In genomic region chr7:127614891-127615843, GRCm38 (mm10) we compare ENCODE assay signal across 8 mouse cellular contexts. TPM values are rescaled to one million over a fixed set of nuclear protein-coding genes. Genes with fewer than 3 reads are reported as not detected.
DNase-seq lines count a peak whose midpoint lies in the region; ATAC-seq and TF ChIP-seq lines count a peak whose summit lies in the region.

TSS of gene Zfp629 (minus strand) at chr7:127615797.

- H3K27ac ChIP-seq in hindbrain, embryonic 11.5 days (ENCODE audit: low read depth, low read length) = peak within 1 kb of the TSS; percentile 81
- H3K27ac ChIP-seq in lung, postnatal 0 days (ENCODE audit: low read length) = peak within 1 kb of the TSS; percentile 89

- peak within 1 kb of the TSS; percentile 99 for H3K4me3 ChIP-seq in hindbrain, embryonic 11.5 days (ENCODE audit: low read depth, low read length)
- H3K4me3 ChIP-seq in lung, postnatal 0 days (ENCODE audit: low read depth, low read length) = peak within 1 kb of the TSS; percentile 96

- WGBS in hindbrain, embryonic 11.5 days = 0% methylated on average over 30 of the region's 50 CpGs
- WGBS in lung, postnatal 0 days = 0% methylated on average over 37 of the region's 50 CpGs

- 0 out of 2 replicates have a peak, but pooled peaks have one; percentile 18 for TF ChIP-seq EP300 in lung, postnatal 0 days (IDR thresholded peaks at IDR 0.05)

- H3K4me2 ChIP-seq in hindbrain, embryonic 11.5 days (replicated peaks; ENCODE audit: low read depth, low read length) = peak within 1 kb of the TSS; percentile 74
- peak within 1 kb of the TSS; percentile 86 for H3K4me2 ChIP-seq in lung, postnatal 0 days (replicated peaks; ENCODE audit: low read depth, low read length)

- H3K9ac ChIP-seq in hindbrain, embryonic 11.5 days (ENCODE audit: low read depth, low read length) = peak within 1 kb of the TSS; percentile 97
- H3K9ac ChIP-seq in lung, postnatal 0 days (replicated peaks; ENCODE audit: low read depth) = peak within 1 kb of the TSS; percentile 95

- H3K36me3 ChIP-seq in hindbrain, embryonic 11.5 days (ENCODE audit: control insufficient read depth, insufficient read depth, low read length) = peaks cover 23% of the 10 kb centered on the region
- H3K36me3 ChIP-seq in lung, postnatal 0 days (ENCODE audit: insufficient read depth, low read length) = peaks cover 24% of the 10 kb centered on the region; the same call in 1 of the 2 replicates

- DNase-seq in MN1 (ENCODE audit: low spot score) = peak; percentile 90
- DNase-seq in cerebellum, adult 8-10 months = peak; percentile 76
- peak; percentile 81 to 82 for DNase-seq in frontal cortex, postnatal 10 days (ENCODE audit: low spot score in 2 of 2)
- DNase-seq in hindbrain, embryonic 11.5 days (ENCODE audit: low spot score) = peak; percentile 95
- peak; percentile 85 for DNase-seq in layer of hippocampus, postnatal 10 days (ENCODE audit: low spot score in 2 of 2)
- peak; percentile 89 for DNase-seq in lung, postnatal 0 days (ENCODE audit: low spot score)
- peak; percentile 72 for DNase-seq in ovary, postnatal 36 days (ENCODE audit: low spot score)
- DNase-seq in urinary bladder, adult 2 months (ENCODE audit: low spot score) = peak; percentile 59

- H3K4me1 ChIP-seq in hindbrain, embryonic 11.5 days (replicated peaks; ENCODE audit: control insufficient read depth, insufficient read depth, low read length) = peaks cover 6% of the 10 kb centered on the region; the same call in 1 of the 2 replicates
- peaks cover 3% of the 10 kb centered on the region; the same call in 1 of the 2 replicates for H3K4me1 ChIP-seq in lung, postnatal 0 days (ENCODE audit: insufficient read depth, low read depth, low read length)

- peak; percentile 94 for ATAC-seq in hindbrain, embryonic 11.5 days (ENCODE audit: low FRiP score)
- ATAC-seq in lung, postnatal 0 days = peak; percentile 93

- no peak for TF ChIP-seq CTCF in lung, postnatal 0 days (IDR thresholded peaks at IDR 0.05)

- no peaks in the 10 kb centered on the region for H3K27me3 ChIP-seq in hindbrain, embryonic 11.5 days (ENCODE audit: control insufficient read depth, insufficient read depth, low read length)
- H3K27me3 ChIP-seq in lung, postnatal 0 days (replicated peaks; ENCODE audit: insufficient read depth, low read length) = no peaks in the 10 kb centered on the region

- H3K9me3 ChIP-seq in hindbrain, embryonic 11.5 days (ENCODE audit: control insufficient read depth, low read length) = no peaks in the 10 kb centered on the region
- H3K9me3 ChIP-seq in lung, postnatal 0 days (ENCODE audit: low read length) = no peaks in the 10 kb centered on the region

RNA-seq across cellular contexts. Expression of gene Zfp629, which starts in this region (rescaled TPM):
- 28.0 and 31.0 TPM in 2 replicates for polyA plus RNA-seq in hindbrain, embryonic 11.5 days (2014; fragmentation: Nextera tagmentation; extraction: Ambion mirVana)
- 10 to 100 TPM; 25.1 to 31.8 TPM for total RNA-seq in layer of hippocampus, postnatal 10 days (2021)
- 5.2 and 6.0 TPM in 2 replicates for polyA plus RNA-seq in lung, postnatal 0 days (2015; fragmentation: Nextera tagmentation; extraction: Ambion mirVana)
- 10.7 and 12.8 TPM in 2 replicates for polyA plus RNA-seq in urinary bladder, adult 2 months (2012; rRNA removed)

Comparison
In these comparisons a context has a peak if more than half of its experiments do, and no peak if none do; other contexts are left out.
1. Peak in every context shown above with its lines: DNase-seq, ATAC-seq, H3K4me3 ChIP-seq and H3K27ac ChIP-seq.